Comparison of ENCODE assay signal across 36 mouse cellular contexts in the genomic region with DNA sequence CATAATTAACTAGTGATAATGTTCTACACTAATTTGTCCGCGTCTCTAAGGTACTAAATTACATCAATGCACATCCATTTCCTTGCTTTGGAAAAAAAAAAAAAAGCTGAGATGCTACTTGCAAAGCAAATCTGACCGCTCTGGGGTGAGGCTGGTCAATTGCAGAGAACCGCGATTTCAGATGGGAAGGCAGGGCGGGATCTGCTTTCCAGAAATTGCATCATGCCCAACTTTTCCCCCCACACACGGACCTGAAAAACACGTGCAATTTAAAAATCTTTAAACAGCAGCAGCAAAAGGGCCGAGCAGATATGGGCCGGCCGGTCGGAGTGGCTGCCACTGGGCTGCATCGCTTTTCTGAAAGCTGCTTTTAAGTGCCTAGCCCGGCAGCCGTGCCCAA. TPM values are rescaled to one million over a fixed set of nuclear protein-coding genes. Genes with fewer than 3 reads are reported as not detected.
DNase-seq lines count a peak whose midpoint lies in the region; ATAC-seq and TF ChIP-seq lines count a peak whose summit lies in the region.
"Had no signal": no experiment of that assay in that cellular context is flagged by ENCODE, and none has a peak within 500 bp of the region (broad histone marks: within the 10 kb centered on the region; RNA-seq: fewer than 3 reads in every experiment).

No protein-coding gene starts in this region.

- WGBS in midbrain, embryonic 15.5 days = 41% methylated on average over 15 of the region's 15 CpGs
- WGBS in midbrain, embryonic 10.5 days = 55% methylated on average over 15 of the region's 15 CpGs
- WGBS in hindbrain, embryonic 15.5 days = 41% methylated on average over 15 of the region's 15 CpGs
- WGBS in neural tube, embryonic 14.5 days = 32% methylated on average over 15 of the region's 15 CpGs
- 55% methylated on average over 15 of the region's 15 CpGs for WGBS in heart, adult 2 months

- peaks cover 17% of the 10 kb centered on the region for H3K27me3 ChIP-seq in midbrain, embryonic 15.5 days (replicated peaks)
- H3K27me3 ChIP-seq in midbrain, embryonic 10.5 days (ENCODE audit: low read depth, poor library complexity, severe bottlenecking) = peaks cover 38% of the 10 kb centered on the region
- H3K27me3 ChIP-seq in hindbrain, embryonic 15.5 days = peaks cover 14% of the 10 kb centered on the region
- H3K27me3 ChIP-seq in neural tube, embryonic 14.5 days (ENCODE audit: control insufficient read depth, insufficient read depth, low read length) = peaks cover 6% of the 10 kb centered on the region; the same call in 1 of the 2 replicates
- H3K27me3 ChIP-seq in heart, adult 2 months (ENCODE audit: control insufficient read depth, insufficient read depth, low read length) = no peaks in the 10 kb centered on the region; the same call in none of the 2 replicates

- H3K4me2 ChIP-seq in midbrain, embryonic 15.5 days = peak overlapping the region; percentile 29; the same call in 1 of the 2 replicates
- peak overlapping the region; percentile 35 for H3K4me2 ChIP-seq in hindbrain, embryonic 15.5 days
- peak overlapping the region; percentile 31; the same call in 1 of the 2 replicates for H3K4me2 ChIP-seq in neural tube, embryonic 14.5 days (ENCODE audit: low read depth, low read length)
- H3K4me2 ChIP-seq: heart, embryonic 11.5 days; kidney, embryonic 15.5 days; limb, embryonic 13.5 days; liver, embryonic 11.5 days; lung, embryonic 15.5 days; midbrain, embryonic 12.5 days had no signal

- intact Hi-C loops in heart, adult 2 months (cut with DNase I) = no loop called here

- no peaks in the 10 kb centered on the region for H3K79me2 ChIP-seq in heart, adult 2 months (replicated peaks; ENCODE audit: control insufficient read depth, insufficient read depth, low read length)

- no peak for ATAC-seq in midbrain, embryonic 15.5 days (replicated peaks)
- ATAC-seq in hindbrain, embryonic 15.5 days (ENCODE audit: low FRiP score, low read depth) = no peak
- no peak for ATAC-seq in neural tube, embryonic 14.5 days (ENCODE audit: low read depth)
- ATAC-seq: forebrain, embryonic 16.5 days; inflammation-experienced regulatory T-cells, adult 6 months had no signal

- no peak for TF ChIP-seq POLR2A in heart, adult 2 months (IDR thresholded peaks at IDR 0.05; ENCODE audit: insufficient read depth, low read depth, low read length)

- H3K9me3 ChIP-seq in midbrain, embryonic 15.5 days = no peaks in the 10 kb centered on the region
- no peaks in the 10 kb centered on the region for H3K9me3 ChIP-seq in midbrain, embryonic 10.5 days (replicated peaks)
- H3K9me3 ChIP-seq in hindbrain, embryonic 15.5 days = no peaks in the 10 kb centered on the region
- H3K9me3 ChIP-seq in neural tube, embryonic 14.5 days (ENCODE audit: control insufficient read depth, low read length) = no peaks in the 10 kb centered on the region
- H3K9me3 ChIP-seq: G1E; kidney, embryonic 15.5 days; limb, embryonic 13.5 days; lung, embryonic 15.5 days; midbrain, embryonic 12.5 days had no signal

- no peak overlapping the region for H3K4me3 ChIP-seq in midbrain, embryonic 15.5 days
- no peak overlapping the region for H3K4me3 ChIP-seq in midbrain, embryonic 10.5 days
- H3K4me3 ChIP-seq in hindbrain, embryonic 15.5 days = no peak overlapping the region
- H3K4me3 ChIP-seq in neural tube, embryonic 14.5 days (ENCODE audit: low read depth, low read length) = no peak overlapping the region
- H3K4me3 ChIP-seq in heart, adult 2 months = no peak overlapping the region
- H3K4me3 ChIP-seq: erythroblast, embryonic 14.5 days; kidney, embryonic 15.5 days; limb, embryonic 13.5 days; lung, embryonic 15.5 days; midbrain, embryonic 12.5 days had no signal

- peaks cover 8% of the 10 kb centered on the region; the same call in 1 of the 2 replicates for H3K4me1 ChIP-seq in midbrain, embryonic 15.5 days
- peaks cover 9% of the 10 kb centered on the region for H3K4me1 ChIP-seq in midbrain, embryonic 10.5 days
- H3K4me1 ChIP-seq in hindbrain, embryonic 15.5 days (replicated peaks) = peaks cover 13% of the 10 kb centered on the region
- H3K4me1 ChIP-seq in neural tube, embryonic 14.5 days (ENCODE audit: control insufficient read depth, insufficient read depth, low read length) = peaks cover 10% of the 10 kb centered on the region; the same call in 1 of the 2 replicates
- H3K4me1 ChIP-seq in heart, adult 2 months (ENCODE audit: control insufficient read depth, insufficient read depth, low read length) = no peaks in the 10 kb centered on the region
- H3K4me1 ChIP-seq: kidney, embryonic 15.5 days; limb, embryonic 13.5 days; lung, embryonic 15.5 days; midbrain, embryonic 12.5 days had no signal

- H3K9ac ChIP-seq in midbrain, embryonic 15.5 days = no peak overlapping the region
- no peak overlapping the region for H3K9ac ChIP-seq in hindbrain, embryonic 15.5 days
- H3K9ac ChIP-seq in neural tube, embryonic 14.5 days (replicated peaks; ENCODE audit: low read depth, low read length) = no peak overlapping the region
- no peak overlapping the region for H3K9ac ChIP-seq in heart, adult 2 months (ENCODE audit: low read depth, low read length)
- H3K9ac ChIP-seq: kidney, embryonic 15.5 days; limb, embryonic 13.5 days; lung, embryonic 15.5 days; midbrain, embryonic 12.5 days had no signal

- TF ChIP-seq CTCF in heart, adult 2 months (IDR thresholded peaks at IDR 0.05) = no peak

- no peak for TF ChIP-seq EP300 in heart, adult 2 months (IDR thresholded peaks at IDR 0.05; ENCODE audit: insufficient read depth, low read depth, low read length)

- no peaks in the 10 kb centered on the region for H3K36me3 ChIP-seq in midbrain, embryonic 15.5 days (replicated peaks)
- H3K36me3 ChIP-seq in midbrain, embryonic 10.5 days = no peaks in the 10 kb centered on the region
- H3K36me3 ChIP-seq in hindbrain, embryonic 15.5 days = no peaks in the 10 kb centered on the region
- H3K36me3 ChIP-seq in neural tube, embryonic 14.5 days (ENCODE audit: control insufficient read depth, insufficient read depth, low read length) = no peaks in the 10 kb centered on the region
- no peaks in the 10 kb centered on the region for H3K36me3 ChIP-seq in heart, adult 2 months (ENCODE audit: control insufficient read depth, insufficient read depth, low read length)
- H3K36me3 ChIP-seq: G1E; kidney, embryonic 15.5 days; limb, embryonic 13.5 days; lung, embryonic 15.5 days; midbrain, embryonic 12.5 days had no signal

- DNase-seq in midbrain, embryonic 10.5 days (ENCODE audit: low spot score) = no peak
- peak; percentile 11 for DNase-seq in NIH3T3 (ENCODE audit: low read depth)
- no peak for DNase-seq in heart, adult 2 months
- DNase-seq in frontal cortex, postnatal 10 days (ENCODE audit: low spot score in 2 of 2) = no peak
- DNase-seq: adrenal gland, postnatal 25 days; B cell, adult 2 months; cerebellum, adult 2 months; cerebellum, postnatal 14 days; gastrocnemius, postnatal 10 days; heart, adult 11 months; heart, postnatal 36 days; kidney, adult 11 months; kidney, postnatal 4 days; right cerebral cortex, postnatal 14 days; thymus, postnatal 4 days had no signal

- H3K27ac ChIP-seq in midbrain, embryonic 15.5 days = no peak overlapping the region
- H3K27ac ChIP-seq in midbrain, embryonic 10.5 days (replicated peaks) = no peak overlapping the region
- no peak overlapping the region for H3K27ac ChIP-seq in hindbrain, embryonic 15.5 days (replicated peaks)
- no peak overlapping the region for H3K27ac ChIP-seq in neural tube, embryonic 14.5 days (ENCODE audit: low read depth, low read length)
- no peak overlapping the region for H3K27ac ChIP-seq in heart, adult 2 months
- H3K27ac ChIP-seq: kidney, embryonic 15.5 days; limb, embryonic 13.5 days; lung, embryonic 15.5 days; midbrain, embryonic 12.5 days had no signal

RNA-seq across cellular contexts. Expression of a gene that starts 6.3 kb away (rescaled TPM):
- polyA plus RNA-seq in midbrain, embryonic 15.5 days (2015; fragmentation: Nextera tagmentation; extraction: Ambion mirVana) = 2.0 and 2.9 TPM in 2 replicates
- 6.0 and 8.1 TPM in 2 replicates for polyA plus RNA-seq in midbrain, embryonic 10.5 days (2016; fragmentation: Nextera tagmentation; extraction: Ambion mirVana)
- 48.5 and 54.6 TPM in 2 replicates for polyA plus RNA-seq in hindbrain, embryonic 15.5 days (2015; fragmentation: Nextera tagmentation; extraction: Ambion mirVana)
- polyA plus RNA-seq in neural tube, embryonic 14.5 days (2014; fragmentation: Nextera tagmentation; extraction: Ambion mirVana) = 110 and 123 TPM in 2 replicates
- total RNA-seq in heart, adult 2 months (2021) = not detected
- not detected in 2 replicates for polyA plus RNA-seq in heart, adult 2 months (2012; rRNA removed)
- total RNA-seq: CH12.LX; gastrocnemius, postnatal 10 days; heart, postnatal 36 days; layer of hippocampus, postnatal 25 days; left cerebral cortex, postnatal 36 days; megakaryocyte progenitor cell, adult 5-6 weeks had no signal
- polyA plus RNA-seq: erythroblast, embryonic 14.5 days; forebrain, embryonic 16.5 days; G1E; heart, embryonic 11.5 days; liver, embryonic 11.5 days; liver, embryonic 16.5 days; small intestine, adult 2 months; testis, adult 2 months; thymus, postnatal 0 days had no signal
